Mouse (Mus musculus): ENCODE results near the gene Mfap1b.

DNA sequence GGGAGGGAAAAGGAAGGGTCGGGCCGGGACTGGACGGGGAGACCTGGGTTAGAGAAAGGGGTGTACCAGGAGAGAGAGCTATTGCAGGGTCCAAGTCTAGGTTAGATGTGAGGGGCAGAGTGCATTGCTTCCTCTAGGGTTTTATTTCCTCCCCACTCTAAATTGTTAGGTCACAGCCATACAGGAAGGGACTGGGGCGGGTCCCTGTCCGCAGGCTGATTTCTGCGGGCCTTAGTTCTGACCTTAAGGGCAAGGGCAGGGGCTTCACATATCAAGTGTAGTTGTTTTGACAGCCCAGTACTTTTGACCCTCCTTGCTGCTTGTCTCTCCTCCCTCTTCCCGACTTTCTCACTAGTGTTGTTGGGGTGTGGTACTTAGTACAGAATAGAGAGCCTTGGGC lies 23.8 kb downstream of the Mfap1b start:
- no peak for TF ChIP-seq MAX (IDR thresholded peaks at IDR 0.05; ENCODE audit: low read depth)
- no peak for TF ChIP-seq MYOG (IDR thresholded peaks at IDR 0.05; ENCODE audit: control insufficient read depth in 1 of 3, insufficient read depth in 1 of 3, insufficient read length in 2 of 3, low read depth in 2 of 3)
